Mouse (Mus musculus): ENCODE measurements around the gene Psmc2.

- TF ChIP-seq POLR2A (IDR thresholded peaks at IDR 0.05; ENCODE audit: control insufficient read depth, extremely low read depth, insufficient read depth, low read length, poor library complexity), result no peak
- no peak for TF ChIP-seq CTCF (IDR thresholded peaks at IDR 0.05; ENCODE audit: borderline replicate concordance, control insufficient read depth, extremely low read depth, insufficient read depth, low read length, poor library complexity)
Measured at GRCm38 (mm10) chr5:21743606-21744005, 41.5 kb upstream of the Psmc2 start.
